Mouse (Mus musculus): ENCODE data around the gene Ccdc174. TPM values are rescaled to one million over a fixed set of nuclear protein-coding genes. Genes with fewer than 3 reads are reported as not detected.
"Not testable (repeated sequence)": the region's sequence is repeated elsewhere in the genome, so short reads cannot be mapped to it uniquely, and the experiment has no call there.

Ccdc174 gene
- polyA plus RNA-seq, 1 experiment from 2014 or later = 22.3 TPM

DNA sequence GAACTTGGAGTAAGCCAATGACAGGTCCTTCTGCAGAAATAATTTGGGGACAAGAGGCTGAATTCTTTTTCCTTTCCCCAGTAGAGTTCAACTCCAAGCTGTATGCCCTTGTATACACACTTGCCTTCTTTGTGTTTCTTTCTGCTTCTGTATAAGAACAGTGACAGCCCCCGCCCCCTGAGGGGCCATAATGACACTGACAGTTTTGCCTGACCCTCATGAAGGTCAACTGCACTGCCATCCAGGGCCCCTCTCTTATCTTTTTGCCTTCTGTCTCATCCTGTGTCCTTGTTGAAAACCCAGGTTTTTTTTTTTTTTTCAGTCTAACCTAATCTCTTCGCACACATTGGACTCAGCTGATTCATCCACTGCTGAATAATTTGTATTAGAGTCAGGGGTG is 5.1 kb upstream of the Ccdc174 start:
- Histone ChIP-seq H3K27me3 (replicated peaks) (peaks cover 3% of the 10 kb centered on the region; the same call in 1 of the 2 replicates), H3K27ac (replicated peaks) (no peak overlapping the region), H3K4me1 (peaks cover 16% of the 10 kb centered on the region), H3K4me2 (no peak overlapping the region), H3K9me3 (no peaks in the 10 kb centered on the region), H3K36me3 (no peaks in the 10 kb centered on the region), H3K9ac (no peak overlapping the region), H3K4me3 (no peak overlapping the region)
- WGBS = 39% methylated on average over 2 of the region's 2 CpGs
- ATAC-seq (ENCODE audit: extremely low read depth, insufficient number of reproducible peaks, low FRiP score, low TSS enrichment) = no peak

DNA sequence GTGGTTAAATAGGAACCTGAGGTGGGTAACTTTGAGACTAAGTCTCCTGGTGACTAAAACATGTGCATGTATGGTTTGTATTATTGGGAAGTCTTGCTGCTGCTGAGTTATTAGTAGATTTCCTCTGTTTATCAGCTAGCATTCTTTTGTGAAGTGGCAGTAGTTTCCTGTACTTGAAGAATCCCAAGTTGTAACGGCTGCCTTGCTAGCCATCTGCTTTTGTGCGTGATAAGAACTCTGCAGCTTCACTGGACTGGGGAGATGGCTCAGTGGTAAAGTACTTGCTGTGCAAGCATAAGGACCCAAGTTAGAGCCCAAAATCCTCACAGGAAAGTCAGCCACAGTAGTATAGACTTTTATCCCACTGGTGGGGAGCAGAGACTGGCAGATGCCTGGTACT is 6.0 kb downstream of the Ccdc174 start:
- ATAC-seq (ENCODE audit: extremely low read depth, insufficient number of reproducible peaks, low FRiP score, low TSS enrichment) = no peak

DNA sequence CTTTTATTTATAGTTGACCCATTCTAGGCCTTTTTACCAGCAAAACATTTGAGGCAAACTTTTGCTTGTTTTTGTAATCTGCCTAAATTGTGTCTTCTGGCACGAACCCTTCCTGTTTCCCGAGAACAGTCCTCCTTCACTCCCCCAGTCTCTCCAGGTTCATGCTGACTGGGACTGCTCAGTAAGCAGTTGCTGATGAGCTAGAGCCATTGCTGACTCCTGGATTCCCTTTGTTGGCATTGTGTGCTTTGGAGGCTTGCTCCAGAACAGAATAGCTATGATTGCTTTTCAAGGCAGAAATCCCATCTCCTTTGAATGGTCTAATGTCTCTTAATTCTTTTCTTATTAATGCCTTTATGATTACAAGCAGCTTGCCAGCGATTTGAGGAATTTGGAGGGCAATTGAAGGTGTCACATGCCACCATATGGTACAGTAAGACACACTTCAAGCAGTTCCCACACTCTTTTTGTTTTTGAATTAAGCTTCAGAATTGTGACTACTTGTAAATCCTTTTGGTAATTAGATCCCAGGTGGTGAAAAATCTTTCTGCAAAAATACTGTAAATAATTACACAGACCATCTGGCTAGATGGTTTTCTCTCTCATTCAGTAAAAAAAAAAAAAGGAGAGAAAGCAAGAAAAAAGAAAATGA is 11.5 kb downstream of the Ccdc174 start:
- Histone ChIP-seq H3K9ac (no peak overlapping the region), H3K36me3 (peaks cover 89% of the 10 kb centered on the region), H3K4me3 (no peak overlapping the region), H3K4me1 (no peaks in the 10 kb centered on the region), H3K4me2 (no peak overlapping the region), H3K27ac (replicated peaks) (no peak overlapping the region), H3K9me3 (no peaks in the 10 kb centered on the region), H3K27me3 (replicated peaks) (no peaks in the 10 kb centered on the region)
- WGBS = 77% methylated on average over 3 of the region's 3 CpGs
- no peak for ATAC-seq (ENCODE audit: extremely low read depth, insufficient number of reproducible peaks, low FRiP score, low TSS enrichment)

More for the DNA sequence above, 6.0 kb downstream of the Ccdc174 start:
- H3K4me1 ChIP-seq = peaks cover 15% of the 10 kb centered on the region
- WGBS = 28% methylated on average over 2 of the region's 2 CpGs
- no peak overlapping the region for H3K4me3 ChIP-seq
- H3K27me3 ChIP-seq (replicated peaks) = no peaks in the 10 kb centered on the region
- no peaks in the 10 kb centered on the region for H3K9me3 ChIP-seq
- no peak overlapping the region for H3K4me2 ChIP-seq
- H3K36me3 ChIP-seq = peaks cover 72% of the 10 kb centered on the region
- 0 out of 2 replicates have a peak overlapping the region, but pooled peaks have one; percentile 17 for H3K27ac ChIP-seq (replicated peaks)
- no peak overlapping the region for H3K9ac ChIP-seq

DNA sequence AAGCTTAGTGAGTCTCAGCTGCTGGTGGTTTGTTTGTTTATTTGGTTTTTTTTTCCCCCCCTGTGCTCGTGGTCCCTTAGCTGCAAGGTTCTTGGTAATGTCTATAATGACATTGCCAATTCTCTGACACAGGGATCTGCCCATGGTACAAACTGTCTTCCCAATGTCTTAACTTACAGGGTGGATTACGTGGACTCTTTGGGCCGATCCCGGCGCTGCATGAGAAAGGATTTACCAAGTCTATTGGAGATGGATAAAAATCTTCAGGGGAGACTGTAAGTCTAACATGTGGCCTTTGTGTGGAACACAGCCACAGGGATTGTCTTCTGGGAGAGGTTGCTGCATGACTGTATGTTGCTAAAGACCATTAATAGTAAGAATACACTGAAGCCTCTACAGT is 12.8 kb downstream of the Ccdc174 start:
- WGBS = 87% methylated on average over 5 of the region's 5 CpGs
- Histone ChIP-seq H3K4me3 (no peak overlapping the region), H3K27ac (replicated peaks) (no peak overlapping the region), H3K27me3 (replicated peaks) (no peaks in the 10 kb centered on the region), H3K9me3 (no peaks in the 10 kb centered on the region), H3K9ac (no peak overlapping the region), H3K36me3 (peaks cover 91% of the 10 kb centered on the region), H3K4me1 (no peaks in the 10 kb centered on the region), H3K4me2 (no peak overlapping the region)
- no peak for ATAC-seq (ENCODE audit: extremely low read depth, insufficient number of reproducible peaks, low FRiP score, low TSS enrichment)

- no peak for ATAC-seq (ENCODE audit: extremely low read depth, insufficient number of reproducible peaks, low FRiP score, low TSS enrichment)
- H3K36me3 ChIP-seq = peaks cover 92% of the 10 kb centered on the region
These were observed 13.9 kb downstream of the Ccdc174 start for GRCm38 (mm10) chr6:91891776-91892175.

DNA sequence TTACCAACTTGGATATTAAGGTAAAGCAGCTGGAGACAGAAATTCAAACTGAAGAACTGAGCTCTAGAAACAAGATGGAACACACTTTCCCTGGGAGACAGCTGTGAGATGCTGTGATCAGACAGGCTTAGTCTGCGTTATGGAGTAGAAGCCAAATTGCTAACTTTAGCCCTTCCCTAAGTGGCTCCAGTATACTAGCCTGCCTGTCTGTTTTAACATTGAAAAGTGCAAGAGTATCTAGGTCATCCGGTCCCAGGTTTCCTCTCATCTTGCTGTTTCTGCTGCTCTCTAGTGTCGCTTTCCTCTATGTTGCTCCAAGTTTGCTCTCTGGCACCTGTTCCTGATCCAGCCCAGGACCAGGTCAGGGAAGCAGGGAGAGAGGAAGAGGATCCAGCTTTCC is 18.9 kb downstream of the Ccdc174 start:
- Histone ChIP-seq H3K9me3 (no peaks in the 10 kb centered on the region), H3K4me1 (no peaks in the 10 kb centered on the region), H3K4me3 (no peak overlapping the region), H3K4me2 (no peak overlapping the region), H3K27ac (replicated peaks) (no peak overlapping the region), H3K27me3 (replicated peaks) (no peaks in the 10 kb centered on the region), H3K36me3 (peaks cover 96% of the 10 kb centered on the region), H3K9ac (no peak overlapping the region)
- WGBS = 86% methylated on average over 3 of the region's 3 CpGs
- ATAC-seq (ENCODE audit: extremely low read depth, insufficient number of reproducible peaks, low FRiP score, low TSS enrichment) = no peak

More at GRCm38 (mm10) chr6:91891776-91892175, 13.9 kb downstream of the Ccdc174 start:
- no peaks in the 10 kb centered on the region for H3K27me3 ChIP-seq (replicated peaks)
- WGBS = 93% methylated on average over 2 of the region's 2 CpGs
- H3K4me3 ChIP-seq = no peak overlapping the region
- H3K4me1 ChIP-seq = no peaks in the 10 kb centered on the region
- no peak overlapping the region for H3K4me2 ChIP-seq
- H3K9me3 ChIP-seq = no peaks in the 10 kb centered on the region
- H3K9ac ChIP-seq = no peak overlapping the region
- no peak overlapping the region for H3K27ac ChIP-seq (replicated peaks)

- Histone ChIP-seq H3K4me1 (no peaks in the 10 kb centered on the region), H3K27me3 (replicated peaks) (no peaks in the 10 kb centered on the region), H3K36me3 (peaks cover 62% of the 10 kb centered on the region), H3K9me3 (no peaks in the 10 kb centered on the region), H3K4me3 (no peak overlapping the region), H3K9ac (no peak overlapping the region), H3K4me2 (no peak overlapping the region), H3K27ac (replicated peaks) (no peak overlapping the region)
- 19% methylated on average over 5 of the region's 5 CpGs for WGBS
- no peak for ATAC-seq (ENCODE audit: extremely low read depth, insufficient number of reproducible peaks, low FRiP score, low TSS enrichment)
These were observed 23.7 kb downstream of the Ccdc174 start for GRCm38 (mm10) chr6:91901505-91901904.

DNA sequence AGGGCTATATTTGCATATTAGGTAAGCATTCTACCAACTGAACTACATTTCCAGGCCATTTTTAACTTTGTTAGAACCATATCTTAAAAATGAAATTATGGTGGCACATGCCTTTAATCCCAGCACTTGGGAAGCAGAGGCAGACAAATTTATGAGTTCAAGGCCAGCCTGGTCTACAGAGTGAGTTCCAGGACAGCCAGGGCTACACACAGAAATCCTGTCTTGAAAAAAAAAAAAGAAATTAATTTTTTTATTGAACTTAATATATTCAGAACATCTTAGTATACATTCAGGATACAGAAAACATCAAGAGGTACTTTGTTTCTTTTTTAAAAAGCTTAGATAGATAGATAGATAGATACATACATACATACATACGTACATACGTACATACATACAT is 24.7 kb downstream of the Ccdc174 start, which contains the start of gene 4930590J08Rik:
4930590J08Rik (plus strand) TSS at position 301 of the 400 bp plus-strand sequence.
- not testable (repeated sequence) for H3K9me3 ChIP-seq; H3K4me1 ChIP-seq; H3K27ac ChIP-seq (replicated peaks); ATAC-seq (ENCODE audit: extremely low read depth, insufficient number of reproducible peaks, low FRiP score, low TSS enrichment); H3K9ac ChIP-seq; H3K4me2 ChIP-seq; H3K27me3 ChIP-seq (replicated peaks); H3K4me3 ChIP-seq
- 93% methylated on average over 2 of the region's 2 CpGs for WGBS
- H3K36me3 ChIP-seq = peaks cover 52% of the 10 kb centered on the region

DNA sequence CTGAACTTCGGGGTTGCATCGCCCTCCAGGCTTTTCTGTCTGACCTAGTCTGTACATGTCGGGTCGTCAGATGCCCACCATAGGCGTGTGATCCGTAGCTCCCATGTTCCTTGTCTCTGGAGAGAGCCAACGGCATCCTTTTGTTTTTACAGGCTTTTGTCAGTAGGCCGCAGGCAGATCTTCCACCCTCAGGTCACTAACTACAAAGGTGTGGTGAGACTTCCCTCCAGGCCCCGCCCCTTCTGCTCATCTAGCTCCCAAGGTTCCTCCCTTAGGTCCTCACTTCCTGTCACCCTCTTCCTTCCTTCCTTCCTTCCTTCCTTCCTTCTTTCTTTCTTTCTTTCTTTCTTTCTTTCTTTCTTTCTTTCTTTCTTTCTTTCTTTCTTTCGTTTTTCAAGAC is 36.2 kb downstream of the Ccdc174 start:
- Histone ChIP-seq H3K4me1 (peaks cover 8% of the 10 kb centered on the region; the same call in 1 of the 2 replicates), H3K9me3 (no peaks in the 10 kb centered on the region), H3K27ac (replicated peaks) (no peak overlapping the region), H3K9ac (no peak overlapping the region), H3K27me3 (replicated peaks) (no peaks in the 10 kb centered on the region), H3K4me2 (no peak overlapping the region), H3K4me3 (no peak overlapping the region), H3K36me3 (no peaks in the 10 kb centered on the region)
- WGBS = 81% methylated on average over 10 of the region's 10 CpGs
- no peak for ATAC-seq (ENCODE audit: extremely low read depth, insufficient number of reproducible peaks, low FRiP score, low TSS enrichment)

GRCm38 (mm10) chr6:91917286-91917685 is 39.4 kb downstream of the Ccdc174 start:
- H3K36me3 ChIP-seq = no peaks in the 10 kb centered on the region
- H3K4me1 ChIP-seq = peaks cover 8% of the 10 kb centered on the region; the same call in 1 of the 2 replicates
- no peak overlapping the region for H3K9ac ChIP-seq
- no peak for ATAC-seq (ENCODE audit: extremely low read depth, insufficient number of reproducible peaks, low FRiP score, low TSS enrichment)
- H3K27me3 ChIP-seq (replicated peaks) = 0 out of 2 replicates have a peak, but pooled peaks cover 4% of the 10 kb centered on the region
- H3K4me2 ChIP-seq = no peak overlapping the region
- no peaks in the 10 kb centered on the region for H3K9me3 ChIP-seq
- H3K27ac ChIP-seq (replicated peaks) = no peak overlapping the region
- 16% methylated on average over 4 of the region's 4 CpGs for WGBS
- no peak overlapping the region for H3K4me3 ChIP-seq

- Histone ChIP-seq H3K4me3 (no peak overlapping the region), H3K27ac (replicated peaks) (no peak overlapping the region), H3K27me3 (replicated peaks) (0 out of 2 replicates have a peak, but pooled peaks cover 4% of the 10 kb centered on the region), H3K9me3 (no peaks in the 10 kb centered on the region), H3K4me2 (no peak overlapping the region), H3K9ac (no peak overlapping the region), H3K4me1 (peaks cover 5% of the 10 kb centered on the region; the same call in 1 of the 2 replicates), H3K36me3 (no peaks in the 10 kb centered on the region)
- ATAC-seq (ENCODE audit: extremely low read depth, insufficient number of reproducible peaks, low FRiP score, low TSS enrichment) = no peak
- WGBS = 75% methylated on average over 11 of the region's 11 CpGs
These were observed 39.9 kb downstream of the Ccdc174 start for GRCm38 (mm10) chr6:91917716-91918115.

DNA sequence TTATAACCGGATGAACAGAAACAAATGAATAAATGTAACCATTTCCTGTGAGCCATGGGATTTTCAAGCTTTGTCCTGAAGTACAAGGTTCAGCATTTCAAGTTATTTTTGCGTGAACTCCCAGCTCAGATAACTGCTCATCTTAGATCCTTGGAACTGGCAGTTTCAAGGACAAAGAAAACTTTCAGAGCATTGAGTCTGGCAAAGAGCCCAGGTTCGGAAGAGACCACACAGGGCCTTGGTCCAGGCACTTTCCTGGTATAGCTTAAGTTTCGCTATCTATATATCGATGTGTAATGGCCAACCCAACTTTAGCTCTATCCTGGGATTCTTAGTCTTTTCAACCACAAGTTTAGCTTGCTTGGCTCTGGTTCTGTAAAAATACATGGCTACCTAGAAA is 53.4 kb downstream of the Ccdc174 start:
- no peak overlapping the region for H3K27ac ChIP-seq (replicated peaks)
- no peaks in the 10 kb centered on the region for H3K9me3 ChIP-seq
- WGBS = 53% methylated on average over 5 of the region's 5 CpGs
- peaks cover 11% of the 10 kb centered on the region for H3K4me1 ChIP-seq
- H3K4me3 ChIP-seq = no peak overlapping the region
- H3K9ac ChIP-seq = no peak overlapping the region
- no peaks in the 10 kb centered on the region for H3K36me3 ChIP-seq
- peaks cover 16% of the 10 kb centered on the region; the same call in 1 of the 2 replicates for H3K27me3 ChIP-seq (replicated peaks)
- no peak overlapping the region for H3K4me2 ChIP-seq
- no peak for ATAC-seq (ENCODE audit: extremely low read depth, insufficient number of reproducible peaks, low FRiP score, low TSS enrichment)
